Mouse (Mus musculus) Muller cell, postnatal 12 days (primary cell): ENCODE data around the gene Samd14.
A peak's percentile ranks its signal among the peaks of the same experiment; 100 is the strongest.

ENCODE experiments used
- DNase-seq: peaks from one replicate; pipeline ENCODE4 v3.0.0-alpha.2; 2015; ENCODE audit errors: inconsistent ontology term

Samd14 gene

DNA sequence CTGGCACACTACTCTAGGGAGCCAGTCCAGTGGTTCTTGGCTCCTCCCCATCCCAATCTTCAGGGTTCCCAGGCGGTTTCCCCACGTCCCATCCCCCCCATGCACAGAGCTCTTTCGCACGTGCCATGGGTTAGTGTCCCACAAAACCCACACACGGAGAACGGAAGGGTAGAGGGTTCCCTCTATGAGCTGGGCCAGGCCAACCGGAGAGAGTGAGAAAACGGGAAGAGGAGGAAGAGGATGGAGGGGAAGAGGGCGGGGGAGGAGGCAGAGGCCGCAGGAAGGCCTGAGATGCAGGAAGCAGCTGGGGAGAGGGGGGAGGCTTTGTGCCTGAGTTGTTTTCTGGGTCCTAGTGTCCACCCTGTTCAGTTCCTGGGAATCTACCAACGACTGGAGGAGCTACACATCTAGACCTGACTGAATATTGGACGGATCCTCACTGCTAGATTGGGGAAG, 20.1 kb upstream of the Samd14 start:
- peak; percentile 89 for DNase-seq

DNA sequence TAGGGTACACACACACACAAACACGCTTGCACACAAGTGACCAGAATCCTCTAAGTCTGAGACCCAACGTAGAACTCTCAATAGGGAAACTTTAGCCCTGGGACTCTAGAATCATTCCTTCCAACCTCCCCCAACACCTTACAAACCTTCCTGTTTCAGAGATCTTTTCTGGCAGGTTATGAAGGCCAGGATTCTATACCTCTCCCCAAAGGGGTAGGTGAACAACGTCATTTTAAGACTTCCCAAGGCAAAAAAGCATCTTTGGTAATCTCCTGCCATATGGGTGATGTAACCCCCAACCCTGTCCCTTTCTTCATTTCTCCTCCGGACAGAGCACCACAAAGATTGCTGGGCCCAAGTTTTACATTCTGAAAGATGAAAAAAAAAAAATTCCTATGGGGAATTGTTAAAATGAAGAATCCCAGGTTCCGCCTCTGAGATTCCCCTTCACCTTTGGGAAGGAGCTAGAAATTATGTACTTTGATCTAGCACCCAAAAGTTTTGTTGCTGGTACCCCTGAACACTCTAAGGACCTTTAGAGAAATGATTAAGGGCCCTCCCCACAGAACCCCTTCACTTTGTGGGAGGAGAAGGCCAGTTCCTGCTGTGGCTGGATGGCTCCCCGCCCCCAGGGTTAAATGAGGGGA, 19.5 kb upstream of the Samd14 start:
- no peak for DNase-seq

- peak; percentile 96 for DNase-seq
Observed at GRCm38 (mm10) chr11:94990749-94991577, 18.7 kb upstream of the Samd14 start, which contains the start of gene Ppp1r9b. Gene Ppp1r9b, plus strand, starts transcription at chr11:94991035.

- peak; percentile 44 for DNase-seq
Observed at GRCm38 (mm10) chr11:94991641-94992479, 17.8 kb upstream of the Samd14 start.

- no peak for DNase-seq
Observed at GRCm38 (mm10) chr11:94992480-94992753, 17.3 kb upstream of the Samd14 start.

GRCm38 (mm10) chr11:94992754-94993606, 16.7 kb upstream of the Samd14 start:
- peak; percentile 83 for DNase-seq

GRCm38 (mm10) chr11:94994208-94994814, 15.4 kb upstream of the Samd14 start:
- peak; percentile 45 for DNase-seq

- no peak for DNase-seq
Observed at GRCm38 (mm10) chr11:94994947-94995772, 14.5 kb upstream of the Samd14 start.

DNA sequence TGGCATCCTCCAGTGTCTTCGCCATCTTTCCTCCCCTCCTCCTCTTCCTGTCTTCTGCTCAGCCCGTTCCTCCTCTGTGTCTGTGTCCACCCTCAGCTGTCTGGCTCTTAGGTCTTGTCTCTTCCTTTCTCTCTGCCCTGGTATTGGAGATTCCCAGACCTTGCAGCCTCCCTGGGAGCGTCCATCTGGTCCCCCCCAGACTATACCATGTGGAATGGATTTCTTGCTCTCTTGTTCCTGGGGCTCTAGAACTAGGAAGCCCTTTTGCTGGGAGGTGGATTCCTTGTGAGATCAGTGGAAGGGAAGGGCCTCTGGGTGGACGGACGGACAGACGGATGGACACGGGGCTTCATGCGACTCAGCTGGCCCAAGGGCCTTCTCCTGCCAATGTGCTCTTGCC, 13.6 kb upstream of the Samd14 start:
- no peak for DNase-seq

DNA sequence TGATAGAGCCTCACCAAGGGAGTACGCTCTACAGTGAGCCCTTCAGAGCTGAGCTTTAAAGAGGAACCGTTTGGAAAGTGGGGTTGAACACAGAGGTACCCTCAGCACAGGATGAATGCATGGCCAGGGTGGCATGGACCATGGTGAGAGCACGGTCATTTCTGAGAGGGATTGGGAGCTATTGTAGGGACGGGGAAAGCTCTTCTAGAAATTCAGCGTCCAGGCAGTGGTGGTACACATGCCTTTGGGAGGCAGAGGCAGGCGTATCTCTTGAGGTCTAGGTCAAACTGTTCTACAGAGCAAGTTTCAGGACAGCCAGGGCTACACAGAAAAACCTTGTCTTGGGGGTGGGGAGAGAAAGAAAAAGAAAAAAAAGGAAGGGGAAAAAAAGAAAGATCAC, 12.7 kb upstream of the Samd14 start:
- DNase-seq, result no peak

DNA sequence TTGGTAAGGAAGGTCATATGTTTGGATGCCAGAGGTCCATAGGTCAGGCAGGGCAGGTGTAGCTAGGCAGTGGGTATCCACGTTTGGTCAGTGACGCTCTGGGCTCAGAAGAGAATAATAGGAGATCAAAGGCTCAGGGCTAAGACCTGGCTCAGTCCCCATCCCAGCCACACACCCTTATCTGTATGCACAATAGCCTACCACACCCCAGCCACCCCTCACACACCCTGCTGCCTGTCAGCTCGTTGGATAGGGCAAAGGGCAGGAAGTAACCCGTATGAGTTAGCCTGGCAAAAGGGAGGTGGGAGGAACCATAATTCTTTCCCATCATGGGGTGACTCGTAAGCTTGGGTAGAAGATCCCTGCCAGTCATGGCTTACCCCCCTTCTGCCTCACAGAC, 12.1 kb upstream of the Samd14 start:
- no peak for DNase-seq

- DNase-seq, result no peak
Observed at GRCm38 (mm10) chr11:94998041-94998531, 11.6 kb upstream of the Samd14 start.

DNA sequence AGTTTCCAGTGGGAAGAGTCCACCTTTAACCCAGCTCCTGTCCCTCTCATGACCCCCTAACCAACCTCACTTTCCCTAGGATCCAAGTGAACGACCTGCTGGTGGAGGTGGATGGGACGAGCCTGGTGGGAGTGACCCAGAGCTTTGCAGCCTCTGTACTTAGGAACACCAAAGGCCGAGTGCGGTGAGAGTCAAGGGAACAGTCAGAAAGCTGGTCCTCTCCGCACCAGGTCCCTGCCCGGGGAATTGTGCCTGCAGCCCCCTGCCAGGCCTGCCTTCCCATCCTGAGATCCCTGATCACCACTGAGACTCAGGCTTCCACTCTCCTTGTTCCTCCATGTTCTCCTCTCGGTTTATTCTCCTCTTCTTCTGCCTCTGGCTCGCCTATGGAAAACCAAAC, 9.6 kb upstream of the Samd14 start:
- DNase-seq, result no peak

GRCm38 (mm10) chr11:95000548-95000947, 9.1 kb upstream of the Samd14 start:
- DNase-seq, result peak; percentile 43

- peak; percentile 69 for DNase-seq
Observed at GRCm38 (mm10) chr11:95001058-95001457, 8.6 kb upstream of the Samd14 start.

DNA sequence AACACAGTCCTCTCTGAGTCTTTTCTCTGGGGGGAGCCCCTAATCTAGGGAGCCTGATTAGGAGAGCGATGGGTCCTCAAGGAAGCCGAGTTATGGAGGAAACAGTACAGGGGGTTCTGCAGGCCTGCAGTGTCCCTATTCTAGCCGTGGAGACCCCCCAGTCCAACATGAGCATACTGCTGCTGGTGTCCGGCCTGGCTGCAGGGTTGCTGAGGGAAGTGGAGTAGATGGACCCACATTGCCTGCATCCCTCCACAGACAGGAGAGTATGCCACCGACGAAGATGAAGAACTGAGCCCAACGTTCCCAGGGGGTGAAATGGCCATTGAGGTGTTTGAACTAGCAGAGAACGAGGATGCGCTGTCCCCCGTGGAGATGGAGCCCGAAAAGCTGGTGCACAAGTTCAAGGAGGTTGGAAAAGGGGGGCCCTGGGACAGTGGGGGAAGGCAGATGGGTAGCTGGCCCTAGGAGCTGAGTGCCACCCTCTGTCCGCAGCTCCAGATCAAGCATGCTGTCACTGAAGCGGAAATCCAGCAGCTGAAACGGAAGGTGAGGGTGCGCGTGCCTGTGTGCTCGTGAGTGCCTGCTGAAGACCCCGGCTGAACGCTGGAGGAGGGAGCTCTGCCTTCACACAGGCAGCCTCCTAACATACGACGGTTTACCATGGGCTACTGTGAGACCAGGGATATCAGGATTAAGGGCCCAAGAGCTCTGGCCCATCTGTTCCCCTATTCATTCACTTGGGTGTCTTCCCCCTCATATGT, 7.9 kb upstream of the Samd14 start:
- no peak for DNase-seq

DNA sequence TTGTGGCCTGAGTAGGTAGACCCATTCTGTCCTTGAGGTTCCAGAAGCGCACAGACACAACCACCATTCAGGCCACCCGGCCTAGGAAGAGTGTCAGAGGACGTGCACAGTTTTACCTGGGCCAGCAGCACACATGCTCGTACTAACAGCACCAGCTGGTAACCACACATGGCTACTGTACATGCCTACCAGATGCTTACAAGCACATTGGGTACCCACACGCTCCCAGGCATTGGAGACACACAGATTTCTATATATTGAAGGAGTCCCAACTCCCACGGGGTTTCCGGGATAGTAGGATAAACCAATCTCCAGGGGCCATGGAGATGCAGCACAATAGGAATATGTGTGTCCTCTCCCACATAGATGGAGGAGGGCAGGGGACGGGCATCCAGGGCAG, 7.0 kb upstream of the Samd14 start:
- no peak for DNase-seq

GRCm38 (mm10) chr11:95004136-95004936, 5.3 kb upstream of the Samd14 start:
- DNase-seq, result peak; percentile 79

DNA sequence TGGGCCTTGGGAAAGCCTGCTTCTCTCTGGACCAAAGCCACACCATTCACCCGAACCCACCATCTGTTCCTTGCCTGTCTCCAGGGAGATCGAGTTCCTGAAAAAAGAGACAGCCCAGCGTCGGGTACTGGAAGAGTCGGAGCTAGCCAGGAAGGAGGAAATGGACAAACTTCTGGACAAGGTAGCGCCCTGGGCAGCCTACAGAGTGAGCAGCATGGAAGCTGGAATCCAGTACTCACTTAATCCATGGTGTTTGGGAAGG, 4.8 kb upstream of the Samd14 start:
- DNase-seq, result no peak
